Mouse (Mus musculus): ENCODE data around the gene Olfr150. TPM values are rescaled to one million over a fixed set of nuclear protein-coding genes. Genes with fewer than 3 reads are reported as not detected.

The Olfr150 gene
- polyA plus RNA-seq (2014; fragmentation: Illumina TruSeq; extraction: RNeasy Lipid Tissue Mini Kit (QIAGEN cat#74804); ENCODE audit: low read depth, low replicate concordance), result not detected

GRCm38 (mm10) chr9:39730678-39731077, at the start of gene Olfr150:
Olfr150 (plus strand) TSS chr9:39730978.

DNA sequence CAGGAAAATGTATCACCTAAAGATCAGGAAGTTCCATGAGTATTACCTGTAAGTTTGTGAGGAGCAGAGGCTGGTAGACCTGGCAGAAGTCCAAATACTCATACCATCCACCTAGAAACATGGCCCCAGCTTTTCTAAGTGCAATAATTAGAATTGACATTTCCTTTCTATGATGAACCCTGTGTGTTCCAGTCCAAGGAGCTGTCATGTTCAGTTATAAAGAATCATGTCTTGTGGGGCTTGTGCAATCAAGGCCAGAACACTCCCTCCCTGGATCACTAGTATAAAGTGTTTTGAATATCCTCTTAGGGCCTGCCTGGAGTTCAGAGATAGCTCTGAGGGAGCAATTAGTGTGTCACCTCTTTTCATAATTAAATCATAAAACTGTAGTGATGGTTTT, 23.8 kb upstream of the Olfr150 start, which contains the start of gene Olfr149:
Gene Olfr149 (minus strand): TSS at position 101 of the 400 bp plus-strand sequence.

GRCm38 (mm10) chr9:39711053-39711452, 19.7 kb upstream of the Olfr150 start, which contains the start of gene Olfr965:
Olfr965 (plus strand) TSS chr9:39711353.

DNA sequence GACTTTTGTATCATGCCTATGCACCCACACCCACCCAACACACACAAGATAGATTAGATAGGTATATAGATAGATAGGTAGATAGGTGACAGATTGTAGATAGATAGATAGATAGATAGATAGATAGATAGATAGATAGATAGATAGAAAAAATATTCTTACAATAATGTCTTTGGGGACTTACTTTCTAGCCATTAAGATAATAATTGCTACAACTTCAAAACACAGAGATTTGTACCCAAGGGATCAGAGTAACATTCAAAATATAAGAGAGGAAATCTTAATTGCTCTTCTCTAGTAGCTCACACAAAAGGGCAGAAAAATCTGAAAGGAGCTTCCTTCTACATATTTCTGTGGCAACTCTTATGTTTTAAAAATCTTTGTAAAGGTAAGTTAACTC, 15.2 kb downstream of the Olfr150 start, which contains the start of gene Olfr967:
Gene Olfr967 (plus strand): TSS at position 301 of the 400 bp plus-strand sequence.

GRCm38 (mm10) chr9:39783153-39783552, 52.4 kb downstream of the Olfr150 start, which contains the start of gene Olfr968:
Olfr968 (minus strand) TSS chr9:39783253.

Other genes starting within 250 kb of the Olfr150 start
- not detected for gene Olfr44, start 237.0 kb upstream of the Olfr150 start, polyA plus RNA-seq (2014; fragmentation: Illumina TruSeq; extraction: RNeasy Lipid Tissue Mini Kit (QIAGEN cat#74804); ENCODE audit: low read depth, low replicate concordance)
- gene Olfr957, start 215.2 kb upstream of the Olfr150 start, polyA plus RNA-seq (2014; fragmentation: Illumina TruSeq; extraction: RNeasy Lipid Tissue Mini Kit (QIAGEN cat#74804); ENCODE audit: low read depth, low replicate concordance), result not detected
- not detected for gene Olfr958, start 176.9 kb upstream of the Olfr150 start, polyA plus RNA-seq (2014; fragmentation: Illumina TruSeq; extraction: RNeasy Lipid Tissue Mini Kit (QIAGEN cat#74804); ENCODE audit: low read depth, low replicate concordance)
- gene Olfr959, start 155.4 kb upstream of the Olfr150 start, polyA plus RNA-seq (2014; fragmentation: Illumina TruSeq; extraction: RNeasy Lipid Tissue Mini Kit (QIAGEN cat#74804); ENCODE audit: low read depth, low replicate concordance), result not detected
- 11.8 TPM for gene AW551984, start 126.6 kb upstream of the Olfr150 start, polyA plus RNA-seq (2014; fragmentation: Illumina TruSeq; extraction: RNeasy Lipid Tissue Mini Kit (QIAGEN cat#74804); ENCODE audit: low read depth, low replicate concordance)
- gene Olfr148, start 120.3 kb upstream of the Olfr150 start, polyA plus RNA-seq (2014; fragmentation: Illumina TruSeq; extraction: RNeasy Lipid Tissue Mini Kit (QIAGEN cat#74804); ENCODE audit: low read depth, low replicate concordance), result not detected
- not detected for gene Olfr960, start 109.6 kb upstream of the Olfr150 start, polyA plus RNA-seq (2014; fragmentation: Illumina TruSeq; extraction: RNeasy Lipid Tissue Mini Kit (QIAGEN cat#74804); ENCODE audit: low read depth, low replicate concordance)
- gene Olfr961, start 85.9 kb upstream of the Olfr150 start, polyA plus RNA-seq (2014; fragmentation: Illumina TruSeq; extraction: RNeasy Lipid Tissue Mini Kit (QIAGEN cat#74804); ENCODE audit: low read depth, low replicate concordance), result not detected
- not detected for gene Olfr963, start 63.8 kb upstream of the Olfr150 start, polyA plus RNA-seq (2014; fragmentation: Illumina TruSeq; extraction: RNeasy Lipid Tissue Mini Kit (QIAGEN cat#74804); ENCODE audit: low read depth, low replicate concordance)
- gene Olfr149, start 23.9 kb upstream of the Olfr150 start, polyA plus RNA-seq (2014; fragmentation: Illumina TruSeq; extraction: RNeasy Lipid Tissue Mini Kit (QIAGEN cat#74804); ENCODE audit: low read depth, low replicate concordance), result not detected
- not detected for gene Olfr965, start 19.6 kb upstream of the Olfr150 start, polyA plus RNA-seq (2014; fragmentation: Illumina TruSeq; extraction: RNeasy Lipid Tissue Mini Kit (QIAGEN cat#74804); ENCODE audit: low read depth, low replicate concordance)
- not detected for gene Olfr967, start 15.3 kb downstream of the Olfr150 start, polyA plus RNA-seq (2014; fragmentation: Illumina TruSeq; extraction: RNeasy Lipid Tissue Mini Kit (QIAGEN cat#74804); ENCODE audit: low read depth, low replicate concordance)
- not detected for gene Olfr968, start 52.3 kb downstream of the Olfr150 start, polyA plus RNA-seq (2014; fragmentation: Illumina TruSeq; extraction: RNeasy Lipid Tissue Mini Kit (QIAGEN cat#74804); ENCODE audit: low read depth, low replicate concordance)
- not detected for gene Olfr969, start 60.0 kb downstream of the Olfr150 start, polyA plus RNA-seq (2014; fragmentation: Illumina TruSeq; extraction: RNeasy Lipid Tissue Mini Kit (QIAGEN cat#74804); ENCODE audit: low read depth, low replicate concordance)
- not detected for gene Olfr970, start 77.9 kb downstream of the Olfr150 start, polyA plus RNA-seq (2014; fragmentation: Illumina TruSeq; extraction: RNeasy Lipid Tissue Mini Kit (QIAGEN cat#74804); ENCODE audit: low read depth, low replicate concordance)
- gene Olfr971, start 105.9 kb downstream of the Olfr150 start, polyA plus RNA-seq (2014; fragmentation: Illumina TruSeq; extraction: RNeasy Lipid Tissue Mini Kit (QIAGEN cat#74804); ENCODE audit: low read depth, low replicate concordance), result not detected
- gene Olfr972, start 135.4 kb downstream of the Olfr150 start, polyA plus RNA-seq (2014; fragmentation: Illumina TruSeq; extraction: RNeasy Lipid Tissue Mini Kit (QIAGEN cat#74804); ENCODE audit: low read depth, low replicate concordance), result not detected
- gene Olfr229, start 176.4 kb downstream of the Olfr150 start, polyA plus RNA-seq (2014; fragmentation: Illumina TruSeq; extraction: RNeasy Lipid Tissue Mini Kit (QIAGEN cat#74804); ENCODE audit: low read depth, low replicate concordance), result not detected
- gene Olfr974, start 206.5 kb downstream of the Olfr150 start, polyA plus RNA-seq (2014; fragmentation: Illumina TruSeq; extraction: RNeasy Lipid Tissue Mini Kit (QIAGEN cat#74804); ENCODE audit: low read depth, low replicate concordance), result not detected
- not detected for gene Olfr975, start 221.1 kb downstream of the Olfr150 start, polyA plus RNA-seq (2014; fragmentation: Illumina TruSeq; extraction: RNeasy Lipid Tissue Mini Kit (QIAGEN cat#74804); ENCODE audit: low read depth, low replicate concordance)
- gene Olfr976, start 230.2 kb downstream of the Olfr150 start, polyA plus RNA-seq (2014; fragmentation: Illumina TruSeq; extraction: RNeasy Lipid Tissue Mini Kit (QIAGEN cat#74804); ENCODE audit: low read depth, low replicate concordance), result not detected

All from sigmoid colon, adult 10 weeks (tissue).